Mouse (Mus musculus) MEL (cell line): ENCODE measurements at regions not wholly inside any gene's neighbourhood (a gene's known extent, or its start where the extent isn't known, plus 50 kb on each side); places are given as distances from the start of the nearest gene placed in this dataset.

Experiments used
- DNase-seq: peaks from one replicate; pipeline ENCODE4 v3.0.0; 2011; ENCODE audit warnings: low read depth, low spot score
- H3K27ac ChIP-seq: 2 replicates; pipeline ENCODE4 v1.5.1; 2012; ENCODE audit warnings: low read depth, mild to moderate bottlenecking, control low read depth, low read length, moderate library complexity; ENCODE audit not compliant: control insufficient read depth
- H3K27me3 ChIP-seq, 2 experiments: fragments of 150-350 bp in 1 of 2; sonication (generic) in 1 of 2; 2 replicates each; pipeline ENCODE4 v1.6.1; 2012; ENCODE audit warnings: low read length in 2 of 2, mild to moderate bottlenecking in 2 of 2, improper control_type of control experiment in 1 of 2, moderate library complexity in 1 of 2; ENCODE audit not compliant: insufficient read depth in 2 of 2, control insufficient read depth in 1 of 2
- H3K36me3 ChIP-seq, 2 experiments: 2 replicates each; pipeline ENCODE4 v1.6.1; 2012 to 2014; ENCODE audit warnings: low read length in 2 of 2, improper control_type of control experiment in 1 of 2, inconsistent platforms in 1 of 2, mild to moderate bottlenecking in 1 of 2; ENCODE audit not compliant: insufficient read depth in 2 of 2, control insufficient read depth in 1 of 2
- H3K4me1 ChIP-seq, 2 experiments: fragments of 150-350 bp in 1 of 2; sonication (generic) in 1 of 2; 2 replicates each; pipeline ENCODE4 v1.6.1; 2012; ENCODE audit warnings: low read length in 2 of 2, improper control_type of control experiment in 1 of 2, mild to moderate bottlenecking in 1 of 2; ENCODE audit not compliant: insufficient read depth in 2 of 2, control insufficient read depth in 1 of 2
- H3K4me3 ChIP-seq, 2 experiments: fragments of 150-350 bp in 1 of 2; sonication (generic) in 1 of 2; 2 replicates each; pipeline ENCODE4 v1.5.1; 2012; ENCODE audit warnings: low read depth in 2 of 2, low read length in 2 of 2, mild to moderate bottlenecking in 2 of 2, moderate library complexity in 2 of 2, control low read depth in 1 of 2, improper control_type of control experiment in 1 of 2; ENCODE audit not compliant: control insufficient read depth in 1 of 2, insufficient read depth in 1 of 2
- H3K79me2 ChIP-seq: 2 replicates; pipeline ENCODE4 v1.6.1; 2012; ENCODE audit warnings: mild to moderate bottlenecking, low read length, moderate library complexity; ENCODE audit not compliant: control insufficient read depth, poor library complexity, insufficient read depth
- H3K9ac ChIP-seq: 2 replicates; pipeline ENCODE4 v1.6.1; 2012; ENCODE audit warnings: low read depth, mild to moderate bottlenecking, control low read depth, low read length, moderate library complexity; ENCODE audit not compliant: control insufficient read depth, poor library complexity, severe bottlenecking
- H3K9me3 ChIP-seq: fragments of 150-350 bp; sonication (generic); replicated peaks from 2 replicates; pipeline ENCODE4 v1.6.1; 2012; ENCODE audit warnings: mild to moderate bottlenecking, low read length, improper control_type of control experiment, moderate library complexity; ENCODE audit not compliant: insufficient read depth
- CHD1 ChIP-seq: IDR thresholded peaks from 2 replicates; pipeline ENCODE4 v1.6.1; 2012; ENCODE audit warnings: low read depth, mild to moderate bottlenecking, inconsistent platforms, low read length, improper control_type of control experiment
- CHD2 ChIP-seq: IDR thresholded peaks from 2 replicates; pipeline ENCODE4 v1.6.1; 2011; ENCODE audit warnings: low read length, improper control_type of control experiment
- EP300 ChIP-seq, 2 experiments: IDR thresholded peaks; 2 replicates each; pipeline ENCODE4 v1.6.1; 2011; ENCODE audit warnings: improper control_type of control experiment in 2 of 2, low read length in 2 of 2, low read depth in 1 of 2, mild to moderate bottlenecking in 1 of 2
- GABPA ChIP-seq: IDR thresholded peaks from 2 replicates; pipeline ENCODE4 v1.6.1; 2012; ENCODE audit warnings: low read depth, mild to moderate bottlenecking, inconsistent platforms, low read length, improper control_type of control experiment, moderate library complexity
- GATA1 ChIP-seq: IDR thresholded peaks from 2 replicates; pipeline ENCODE4 v1.6.1; 2011; ENCODE audit warnings: low read depth, low read length, improper control_type of control experiment
- JUND ChIP-seq: IDR thresholded peaks from 2 replicates; pipeline ENCODE4 v1.6.1; 2011; ENCODE audit warnings: low read depth, mild to moderate bottlenecking, improper control_type of control experiment, low read length
- MYB ChIP-seq: IDR thresholded peaks from 2 replicates; pipeline ENCODE4 v1.6.1; 2011; ENCODE audit warnings: mild to moderate bottlenecking, low read depth, low read length, improper control_type of control experiment
- MYC ChIP-seq: IDR thresholded peaks from 2 replicates; pipeline ENCODE4 v1.6.1; 2011; ENCODE audit warnings: low read depth, mild to moderate bottlenecking, low read length, improper control_type of control experiment, moderate library complexity
- NRF1 ChIP-seq: IDR thresholded peaks from 2 replicates; pipeline ENCODE4 v1.6.1; 2014; ENCODE audit warnings: low read depth, mild to moderate bottlenecking, inconsistent platforms, low read length, improper control_type of control experiment, moderate library complexity; ENCODE audit not compliant: poor library complexity, insufficient read depth, severe bottlenecking
- POLR2AphosphoS2 ChIP-seq: IDR thresholded peaks from 2 replicates; pipeline ENCODE4 v1.6.1; 2011; ENCODE audit warnings: low read length, improper control_type of control experiment
- TBP ChIP-seq: IDR thresholded peaks from 2 replicates; pipeline ENCODE4 v1.8.0; 2011; ENCODE audit warnings: low read depth, low read length, improper control_type of control experiment
- TCF12 ChIP-seq: IDR thresholded peaks from 2 replicates; pipeline ENCODE4 v1.6.1; 2014; ENCODE audit warnings: low read depth, mild to moderate bottlenecking, inconsistent platforms, low read length, improper control_type of control experiment, moderate library complexity
- USF2 ChIP-seq, 2 experiments: IDR thresholded peaks; 2 replicates each; pipeline ENCODE4 v1.6.1; 2011 to 2012; ENCODE audit warnings: improper control_type of control experiment in 2 of 2, low read length in 2 of 2, borderline replicate concordance in 1 of 2, inconsistent platforms in 1 of 2, low read depth in 1 of 2, mild to moderate bottlenecking in 1 of 2; ENCODE audit not compliant: insufficient read depth in 1 of 2
- ZC3H11A ChIP-seq: IDR thresholded peaks from 2 replicates; pipeline ENCODE4 v1.6.1; 2012; ENCODE audit warnings: low read depth, mild to moderate bottlenecking, inconsistent platforms, low read length, improper control_type of control experiment
- ZNF384 ChIP-seq: IDR thresholded peaks from 2 replicates; pipeline ENCODE4 v1.6.1; 2012; ENCODE audit warnings: low read depth, mild to moderate bottlenecking, inconsistent platforms, low read length, improper control_type of control experiment

- Histone ChIP-seq H3K27ac (no peak overlapping the region), H3K4me3 (no peak overlapping the region), H3K79me2 (no peaks in the 10 kb centered on the region), H3K9me3 (no peaks in the 10 kb centered on the region), H3K27me3 (peaks cover 0 to 2% of the 10 kb centered on the region in 2 experiments), H3K4me1 (no peaks in the 10 kb centered on the region), H3K9ac (no peak overlapping the region), H3K36me3 (no peaks in the 10 kb centered on the region)
- TF ChIP-seq GATA1 = no peak
- DNase-seq = no peak
Observed at GRCm38 (mm10) chr19:16063533-16063915, 69.1 kb upstream of the Gnaq start.

- Histone ChIP-seq H3K27me3 (peaks cover 0 to 2% of the 10 kb centered on the region in 2 experiments), H3K36me3 (no peaks in the 10 kb centered on the region)
- TF ChIP-seq GABPA = no peak
- TF ChIP-seq MYB = no peak
- TF ChIP-seq TCF12 = no peak
- TF ChIP-seq NRF1 = no peak
- no peak for TF ChIP-seq EP300 (IDR thresholded peaks at IDR 0.05; ENCODE audit: low read depth in 1 of 2, low read length in 2 of 2)
- TF ChIP-seq ZNF384 = no peak
- no peak for TF ChIP-seq JUND
- TF ChIP-seq USF2 (IDR thresholded peaks at IDR 0.05; ENCODE audit: borderline replicate concordance in 1 of 2, insufficient read depth in 1 of 2, low read depth in 1 of 2, low read length in 2 of 2) = no peak
- TF ChIP-seq POLR2AphosphoS2 = no peak
- TF ChIP-seq, all 39 proteins: peak for 0
- no peak for DNase-seq
- H3K4me1 ChIP-seq = no peaks in the 10 kb centered on the region
- H3K9me3 ChIP-seq = no peaks in the 10 kb centered on the region
- H3K27ac ChIP-seq = no peak overlapping the region
- H3K79me2 ChIP-seq = no peaks in the 10 kb centered on the region
- H3K9ac ChIP-seq = no peak overlapping the region
- H3K4me3 ChIP-seq = no peak overlapping the region
Observed at GRCm38 (mm10) chr19:16061821-16062220, 70.8 kb upstream of the Gnaq start.

- TF ChIP-seq ZC3H11A (no peak), TBP (no peak), CHD1 (no peak), MYC (no peak), GABPA (no peak), CHD2 (no peak)
- peaks cover 0 to 2% of the 10 kb centered on the region in 2 experiments for H3K27me3 ChIP-seq
- DNase-seq = no peak
- H3K9me3 ChIP-seq = no peaks in the 10 kb centered on the region
- H3K79me2 ChIP-seq = no peaks in the 10 kb centered on the region
- no peak overlapping the region for H3K27ac ChIP-seq
- no peaks in the 10 kb centered on the region for H3K4me1 ChIP-seq
- H3K4me3 ChIP-seq = no peak overlapping the region
- H3K9ac ChIP-seq = no peak overlapping the region
- H3K36me3 ChIP-seq = no peaks in the 10 kb centered on the region
Observed at GRCm38 (mm10) chr19:16059026-16059425, 73.6 kb upstream of the Gnaq start.
